Mouse (Mus musculus) heart, embryonic 13.5 days (tissue): ENCODE data around the gene Dlec1. TPM values are rescaled to one million over a fixed set of nuclear protein-coding genes. Genes with fewer than 3 reads are reported as not detected.

Experiments
- ATAC-seq: fragments of 200-750 bp; cut with Nextera tagmentation; 2 replicates; pipeline ENCODE4 v1.8.0; 2017; ENCODE audit warnings: moderate TSS enrichment; ENCODE audit not compliant: insufficient number of reproducible peaks, low FRiP score, low TSS enrichment; ENCODE audit errors: extremely low read depth
- H3K27ac ChIP-seq: fragments of 300-500 bp; sonication (generic); replicated peaks from 2 replicates; pipeline ENCODE4 v1.5.1; 2015; ENCODE audit warnings: moderate library complexity, mild to moderate bottlenecking, inconsistent platforms
- H3K27me3 ChIP-seq: fragments of 300-500 bp; sonication (generic); replicated peaks from 2 replicates; pipeline ENCODE4 v1.6.1; 2015; ENCODE audit warnings: mild to moderate bottlenecking, inconsistent platforms
- H3K36me3 ChIP-seq: fragments of 300-500 bp; sonication (generic); 2 replicates; pipeline ENCODE4 v1.6.1; 2015; ENCODE audit warnings: mild to moderate bottlenecking, inconsistent platforms
- H3K4me1 ChIP-seq: fragments of 300-500 bp; sonication (generic); 2 replicates; pipeline ENCODE4 v1.6.1; 2015; ENCODE audit warnings: inconsistent platforms
- H3K4me2 ChIP-seq: fragments of 300-500 bp; sonication (generic); 2 replicates; pipeline ENCODE4 v1.6.1; 2015; ENCODE audit warnings: inconsistent platforms, mild to moderate bottlenecking, moderate library complexity
- H3K4me3 ChIP-seq: fragments of 300-500 bp; sonication (generic); 2 replicates; pipeline ENCODE4 v1.5.1; 2015; ENCODE audit warnings: moderate library complexity, mild to moderate bottlenecking, inconsistent platforms
- H3K9ac ChIP-seq: fragments of 300-500 bp; sonication (generic); 2 replicates; pipeline ENCODE4 v1.6.1; 2015; ENCODE audit warnings: inconsistent platforms, mild to moderate bottlenecking, moderate library complexity
- H3K9me3 ChIP-seq: fragments of 300-500 bp; sonication (generic); 2 replicates; pipeline ENCODE4 v1.6.1; 2016; ENCODE audit warnings: inconsistent platforms
- WGBS: fragments of 180-500 bp; shearing (Covaris S2); methylation state at CpG from one replicate; pipeline ENCODE4 v1.1.7; 2015; ENCODE audit warnings: mixed read lengths; 5-methylcytosine and 5-hydroxymethylcytosine counted together
- polyA plus RNA-seq: library from polyadenylated mRNA; unstranded; fragments of >200 nt; fragmentation: Nextera tagmentation; extraction: Ambion mirVana; gene quantifications from 2 replicates; pipeline ENCODE4 v1.2.1, GENCODE M21; 2015

Gene Dlec1
- polyA plus RNA-seq, 1 experiment from 2014 or later, result 0.21 TPM

GRCm38 (mm10) chr9:119145638-119146037 is 43.4 kb downstream of the Dlec1 start:
- H3K36me3 ChIP-seq, result no peaks in the 10 kb centered on the region
- no peak overlapping the region for H3K27ac ChIP-seq
- no peaks in the 10 kb centered on the region; the same call in 1 of the 2 replicates for H3K27me3 ChIP-seq
- no peaks in the 10 kb centered on the region for H3K4me1 ChIP-seq
- H3K9me3 ChIP-seq, result no peaks in the 10 kb centered on the region
- H3K4me2 ChIP-seq, result no peak overlapping the region
- no peak for ATAC-seq
- WGBS, result 52% methylated on average over 6 of the region's 6 CpGs
- H3K9ac ChIP-seq, result no peak overlapping the region
- no peak overlapping the region for H3K4me3 ChIP-seq

- WGBS, result 63% methylated on average over 13 of the region's 13 CpGs
- H3K27ac ChIP-seq, result no peak overlapping the region
- no peaks in the 10 kb centered on the region for H3K4me1 ChIP-seq
- no peaks in the 10 kb centered on the region for H3K9me3 ChIP-seq
- H3K9ac ChIP-seq, result no peak overlapping the region
- H3K4me2 ChIP-seq, result no peak overlapping the region
- no peak overlapping the region for H3K4me3 ChIP-seq
- no peaks in the 10 kb centered on the region; the same call in 1 of the 2 replicates for H3K27me3 ChIP-seq
- ATAC-seq, result no peak
- H3K36me3 ChIP-seq, result no peaks in the 10 kb centered on the region
Measured at GRCm38 (mm10) chr9:119146098-119146770, 44.0 kb downstream of the Dlec1 start.

GRCm38 (mm10) chr9:119149601-119150000 is 47.3 kb downstream of the Dlec1 start:
- H3K9ac ChIP-seq, result no peak overlapping the region
- peaks cover 19% of the 10 kb centered on the region for H3K27me3 ChIP-seq
- 14% methylated on average over 5 of the region's 5 CpGs for WGBS
- H3K9me3 ChIP-seq, result no peaks in the 10 kb centered on the region
- H3K4me1 ChIP-seq, result no peaks in the 10 kb centered on the region
- no peak overlapping the region for H3K4me2 ChIP-seq
- no peak overlapping the region for H3K4me3 ChIP-seq
- no peak for ATAC-seq
- H3K27ac ChIP-seq, result no peak overlapping the region
- H3K36me3 ChIP-seq, result no peaks in the 10 kb centered on the region

- Histone ChIP-seq H3K27ac (no peak overlapping the region), H3K4me2 (no peak overlapping the region), H3K4me3 (no peak overlapping the region), H3K27me3 (peaks cover 38% of the 10 kb centered on the region), H3K4me1 (no peaks in the 10 kb centered on the region), H3K9ac (no peak overlapping the region), H3K36me3 (no peaks in the 10 kb centered on the region), H3K9me3 (no peaks in the 10 kb centered on the region)
- 33% methylated on average over 2 of the region's 2 CpGs for WGBS
- no peak for ATAC-seq
Measured at GRCm38 (mm10) chr9:119151751-119152150, 49.5 kb downstream of the Dlec1 start.

DNA sequence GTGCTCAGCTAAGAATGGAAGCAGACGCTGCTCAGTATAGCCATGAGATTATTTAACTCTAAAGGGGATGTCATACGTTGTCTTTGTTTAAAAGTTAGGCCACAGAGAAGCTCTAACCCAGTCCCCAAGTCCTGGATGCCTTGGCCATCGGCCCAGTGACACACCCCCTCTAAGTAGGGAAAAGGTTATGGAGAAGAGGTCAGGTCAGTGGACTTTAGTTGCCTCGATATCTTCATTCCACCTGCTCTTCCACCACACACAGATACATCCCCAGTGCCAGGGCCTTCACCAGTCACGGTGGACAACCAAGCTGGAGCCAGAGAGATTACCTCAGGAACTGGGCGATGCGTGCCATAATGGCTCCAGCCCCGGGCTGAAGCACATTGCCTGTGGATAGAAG is 53.1 kb downstream of the Dlec1 start:
- H3K4me1 ChIP-seq, result no peaks in the 10 kb centered on the region
- no peak for ATAC-seq
- H3K4me3 ChIP-seq, result no peak overlapping the region
- no peaks in the 10 kb centered on the region for H3K36me3 ChIP-seq
- WGBS, result 70% methylated on average over 8 of the region's 8 CpGs
- no peak overlapping the region for H3K27ac ChIP-seq
- H3K4me2 ChIP-seq, result no peak overlapping the region
- H3K9ac ChIP-seq, result no peak overlapping the region
- peaks cover 57% of the 10 kb centered on the region for H3K27me3 ChIP-seq
- no peaks in the 10 kb centered on the region for H3K9me3 ChIP-seq

- Histone ChIP-seq H3K4me2 (peak overlapping the region; percentile 80; the same call in 1 of the 2 replicates), H3K27ac (no peak overlapping the region), H3K36me3 (no peaks in the 10 kb centered on the region), H3K9ac (no peak overlapping the region), H3K27me3 (peaks cover 57% of the 10 kb centered on the region), H3K4me1 (no peaks in the 10 kb centered on the region), H3K4me3 (no peak overlapping the region), H3K9me3 (no peaks in the 10 kb centered on the region)
- no peak for ATAC-seq
- WGBS, result 43% methylated on average over 7 of the region's 7 CpGs
Measured at GRCm38 (mm10) chr9:119155826-119156225, 53.5 kb downstream of the Dlec1 start.

GRCm38 (mm10) chr9:119156278-119157201 is 54.3 kb downstream of the Dlec1 start, which contains the start of gene Acaa1b:
Gene Acaa1b (minus strand): TSS chr9:119157093.
- Histone ChIP-seq H3K9ac (peak within 1 kb of the TSS; percentile 71), H3K27me3 (peaks cover 57% of the 10 kb centered on the region), H3K27ac (no peak within 1 kb of the TSS), H3K4me1 (no peaks in the 10 kb centered on the region), H3K36me3 (no peaks in the 10 kb centered on the region), H3K4me2 (peak within 1 kb of the TSS; percentile 80), H3K4me3 (peak within 1 kb of the TSS; percentile 60), H3K9me3 (no peaks in the 10 kb centered on the region)
- 1% methylated on average over 65 of the region's 65 CpGs for WGBS
- peak; percentile 42; the same call in 1 of the 2 replicates for ATAC-seq

DNA sequence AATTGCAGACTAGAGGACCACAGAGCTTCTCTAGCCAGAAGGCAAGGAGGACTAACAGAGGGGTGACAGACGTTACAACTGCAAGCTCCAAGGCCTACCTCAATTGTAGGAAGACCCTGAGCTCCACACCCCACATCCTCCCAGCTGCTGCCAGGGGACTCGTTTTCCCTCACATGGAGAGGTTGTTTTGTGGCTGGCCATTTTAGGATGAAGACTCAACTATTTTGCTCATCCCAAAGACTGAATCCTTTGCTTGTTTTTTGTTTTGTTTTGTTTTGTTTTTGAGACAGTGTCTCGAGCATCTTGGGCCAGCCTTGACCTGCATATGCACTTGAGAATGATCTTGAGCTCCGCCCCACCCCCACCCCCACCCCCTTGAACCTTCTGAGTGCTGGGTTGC is 56.6 kb downstream of the Dlec1 start, which contains the start of gene Gm47289:
Gene Gm47289 (plus strand): TSS at position 301 of the 400 bp plus-strand sequence.
- Histone ChIP-seq H3K9ac (no peak within 1 kb of the TSS), H3K4me3 (no peak within 1 kb of the TSS), H3K4me1 (no peaks in the 10 kb centered on the region), H3K9me3 (no peaks in the 10 kb centered on the region), H3K27ac (no peak within 1 kb of the TSS), H3K4me2 (no peak within 1 kb of the TSS), H3K27me3 (peaks cover 46% of the 10 kb centered on the region), H3K36me3 (no peaks in the 10 kb centered on the region)
- WGBS, result 45% methylated on average over 4 of the region's 4 CpGs
- ATAC-seq, result no peak

GRCm38 (mm10) chr9:119160689-119161088 is 58.4 kb downstream of the Dlec1 start:
- no peaks in the 10 kb centered on the region for H3K36me3 ChIP-seq
- ATAC-seq, result no peak
- H3K9ac ChIP-seq, result no peak overlapping the region
- WGBS, result 83% methylated on average over 3 of the region's 3 CpGs
- no peaks in the 10 kb centered on the region for H3K4me1 ChIP-seq
- no peaks in the 10 kb centered on the region for H3K9me3 ChIP-seq
- H3K27ac ChIP-seq, result no peak overlapping the region
- H3K4me2 ChIP-seq, result no peak overlapping the region
- no peak overlapping the region for H3K4me3 ChIP-seq
- peaks cover 27% of the 10 kb centered on the region for H3K27me3 ChIP-seq

DNA sequence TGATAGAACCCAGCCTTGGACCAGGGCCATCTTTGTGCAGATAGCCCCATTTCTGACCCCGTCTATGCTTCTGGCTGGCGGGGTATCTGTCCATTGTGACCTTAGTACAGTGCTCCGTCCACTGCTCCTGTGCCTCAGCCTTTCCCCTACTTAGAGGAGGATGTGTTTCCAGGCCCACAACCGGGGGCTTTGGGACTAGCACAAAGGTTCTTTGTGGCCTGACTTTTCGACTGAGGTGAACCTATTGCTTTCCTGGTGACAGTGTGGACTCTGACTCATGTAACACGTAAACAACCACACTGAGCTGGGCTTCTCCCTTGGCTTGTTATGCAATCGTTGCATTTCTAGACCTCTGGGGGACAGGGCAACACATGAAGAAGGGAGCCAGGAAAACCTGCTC is 62.5 kb downstream of the Dlec1 start:
- H3K4me1 ChIP-seq, result no peaks in the 10 kb centered on the region
- H3K9ac ChIP-seq, result no peak overlapping the region
- no peak overlapping the region for H3K4me3 ChIP-seq
- H3K9me3 ChIP-seq, result no peaks in the 10 kb centered on the region
- H3K4me2 ChIP-seq, result no peak overlapping the region
- no peaks in the 10 kb centered on the region for H3K36me3 ChIP-seq
- WGBS, result 70% methylated on average over 7 of the region's 7 CpGs
- no peak overlapping the region for H3K27ac ChIP-seq
- ATAC-seq, result no peak
- peaks cover 4% of the 10 kb centered on the region; the same call in 1 of the 2 replicates for H3K27me3 ChIP-seq

DNA sequence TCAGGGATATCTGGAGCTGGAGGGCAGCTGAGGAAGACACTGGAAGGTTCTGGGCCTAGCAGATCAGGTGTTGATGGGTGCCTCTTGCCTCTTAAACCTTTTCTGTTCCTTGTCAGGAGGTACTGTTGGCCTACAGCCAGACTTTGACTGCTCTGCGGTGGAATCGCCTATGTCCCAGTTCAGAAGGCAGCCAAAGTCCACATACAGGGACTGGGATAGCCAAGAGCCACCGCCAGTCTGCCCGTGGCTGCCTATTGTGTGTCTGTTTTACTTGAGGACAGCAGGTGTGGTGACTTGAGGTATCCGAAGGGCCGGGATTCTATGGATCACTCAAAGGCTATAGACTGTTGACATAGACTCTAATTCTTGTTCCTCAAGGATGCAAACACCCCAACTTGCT is 63.3 kb downstream of the Dlec1 start:
- WGBS, result 79% methylated on average over 6 of the region's 6 CpGs
- no peaks in the 10 kb centered on the region for H3K27me3 ChIP-seq
- H3K4me3 ChIP-seq, result no peak overlapping the region
- H3K4me2 ChIP-seq, result no peak overlapping the region
- H3K4me1 ChIP-seq, result no peaks in the 10 kb centered on the region
- no peak overlapping the region for H3K27ac ChIP-seq
- H3K9ac ChIP-seq, result no peak overlapping the region
- ATAC-seq, result no peak
- H3K9me3 ChIP-seq, result no peaks in the 10 kb centered on the region
- H3K36me3 ChIP-seq, result no peaks in the 10 kb centered on the region
